Mouse (Mus musculus) lung, postnatal 0 days (tissue): ENCODE data around the gene 2010109A12Rik.

Experiments used
- CTCF ChIP-seq: IDR thresholded peaks from 2 replicates; pipeline ENCODE4 v1.5.1; 2016; ENCODE audit warnings: antibody characterized with exemption, mild to moderate bottlenecking
- EP300 ChIP-seq: IDR thresholded peaks from 2 replicates; pipeline ENCODE4 v1.6.1; 2016; ENCODE audit warnings: antibody characterized with exemption, mild to moderate bottlenecking, control low read depth

- TF ChIP-seq CTCF (no peak), EP300 (no peak)
Observed at GRCm38 (mm10) chr5:93234605-93235004, 28.3 kb downstream of the 2010109A12Rik start.
